Mouse (Mus musculus) ES-E14 (cell line): ENCODE measurements around the gene 4930524B15Rik.

ENCODE experiments used
- CHD2 ChIP-seq: IDR thresholded peaks from 2 replicates; pipeline ENCODE4 v1.6.1; 2014; ENCODE audit warnings: mild to moderate bottlenecking, low read depth, low read length, inconsistent platforms
- ZC3H11A ChIP-seq: IDR thresholded peaks from 2 replicates; pipeline ENCODE4 v1.6.1; 2012; ENCODE audit warnings: low read depth, mild to moderate bottlenecking, inconsistent platforms, low read length, borderline replicate concordance
- ZNF384 ChIP-seq: IDR thresholded peaks from 2 replicates; pipeline ENCODE4 v1.6.1; 2012; ENCODE audit warnings: low read depth, low read length, inconsistent platforms

GRCm38 (mm10) chr11:32020031-32020965 is 54.9 kb downstream of the 4930524B15Rik start:
- TF ChIP-seq ZC3H11A (no peak), CHD2 (no peak), ZNF384 (no peak)
